Mouse (Mus musculus) MEL (cell line): ENCODE measurements around the gene Utrn.

ENCODE experiments used
- CHD2 ChIP-seq: IDR thresholded peaks from 2 replicates; pipeline ENCODE4 v1.6.1; 2011; ENCODE audit warnings: low read length, improper control_type of control experiment
- CTCF ChIP-seq, 3 experiments: IDR thresholded peaks in 2 of 3; conservative IDR thresholded peaks in 1 of 3; 2 replicates each; pipeline ENCODE4 v1.5.1; 2011 to 2012; ENCODE audit warnings: low read length in 3 of 3, low read depth in 2 of 3, mild to moderate bottlenecking in 2 of 3, improper control_type of control experiment in 1 of 3, inconsistent platforms in 1 of 3, mixed read lengths in 1 of 3, moderate library complexity in 1 of 3; ENCODE audit not compliant: control insufficient read depth in 1 of 3, insufficient read depth in 1 of 3, poor library complexity in 1 of 3, severe bottlenecking in 1 of 3
- ETS1 ChIP-seq: IDR thresholded peaks from 2 replicates; pipeline ENCODE4 v1.6.1; 2012; ENCODE audit warnings: low read depth, mild to moderate bottlenecking, inconsistent platforms, low read length, improper control_type of control experiment, moderate library complexity
- GABPA ChIP-seq: IDR thresholded peaks from 2 replicates; pipeline ENCODE4 v1.6.1; 2012; ENCODE audit warnings: low read depth, mild to moderate bottlenecking, inconsistent platforms, low read length, improper control_type of control experiment, moderate library complexity
- GATA1 ChIP-seq: IDR thresholded peaks from 2 replicates; pipeline ENCODE4 v1.6.1; 2011; ENCODE audit warnings: low read depth, low read length, improper control_type of control experiment
- JUND ChIP-seq: IDR thresholded peaks from 2 replicates; pipeline ENCODE4 v1.6.1; 2011; ENCODE audit warnings: low read depth, mild to moderate bottlenecking, improper control_type of control experiment, low read length
- MEF2A ChIP-seq: IDR thresholded peaks from 2 replicates; pipeline ENCODE4 v1.6.1; 2014; ENCODE audit warnings: low read depth, mild to moderate bottlenecking, inconsistent platforms, low read length, improper control_type of control experiment; ENCODE audit not compliant: poor library complexity, insufficient replicate concordance, severe bottlenecking; ENCODE audit errors: extremely low read depth
- POLR2A ChIP-seq, 2 experiments: IDR thresholded peaks; 2 replicates each; pipeline ENCODE4 v1.6.1; 2011 to 2012; ENCODE audit warnings: low read length in 2 of 2, mild to moderate bottlenecking in 2 of 2, control low read depth in 1 of 2, improper control_type of control experiment in 1 of 2, low read depth in 1 of 2, moderate library complexity in 1 of 2; ENCODE audit not compliant: control insufficient read depth in 1 of 2, insufficient read depth in 1 of 2, poor library complexity in 1 of 2
- RCOR1 ChIP-seq: IDR thresholded peaks from 2 replicates; pipeline ENCODE4 v1.6.1; 2012; ENCODE audit warnings: low read depth, mild to moderate bottlenecking, inconsistent platforms, low read length, improper control_type of control experiment
- UBTF ChIP-seq: IDR thresholded peaks from 2 replicates; pipeline ENCODE4 v1.6.1; 2012; ENCODE audit warnings: low read depth, mild to moderate bottlenecking, inconsistent platforms, low read length, improper control_type of control experiment, moderate library complexity, borderline replicate concordance; ENCODE audit not compliant: insufficient read depth
- USF1 ChIP-seq: IDR thresholded peaks from 2 replicates; pipeline ENCODE4 v1.6.1; 2014; ENCODE audit warnings: low read depth, mild to moderate bottlenecking, inconsistent platforms, low read length, improper control_type of control experiment, moderate library complexity
- ZKSCAN1 ChIP-seq: IDR thresholded peaks from 2 replicates; pipeline ENCODE4 v1.6.1; 2012; ENCODE audit warnings: low read depth, mild to moderate bottlenecking, inconsistent platforms, low read length, improper control_type of control experiment, moderate library complexity
- ZNF384 ChIP-seq: IDR thresholded peaks from 2 replicates; pipeline ENCODE4 v1.6.1; 2012; ENCODE audit warnings: low read depth, mild to moderate bottlenecking, inconsistent platforms, low read length, improper control_type of control experiment

DNA sequence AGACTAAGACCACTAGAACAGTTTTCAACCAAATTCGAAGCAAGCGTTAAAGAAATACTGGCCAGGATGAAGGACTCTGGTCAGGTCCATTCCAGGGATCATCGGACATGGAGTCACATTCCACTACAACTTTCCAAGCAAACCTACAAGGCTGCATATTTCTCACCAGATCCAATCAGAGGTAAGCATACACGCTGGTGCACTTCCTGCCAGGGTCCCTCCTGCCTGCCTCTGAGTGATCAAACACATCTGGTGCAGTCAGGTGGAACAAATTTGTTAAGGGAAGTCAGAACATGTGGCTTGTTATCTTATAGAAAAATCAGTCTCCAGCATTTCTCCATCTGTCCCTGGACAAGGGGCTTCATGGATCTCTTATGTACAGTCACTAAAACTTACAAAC lies 167.0 kb downstream of the Utrn start:
- TF ChIP-seq POLR2A (IDR thresholded peaks at IDR 0.05; ENCODE audit: control insufficient read depth in 1 of 2, insufficient read depth in 1 of 2, low read depth in 1 of 2, low read length in 2 of 2, poor library complexity in 1 of 2) (no peak), ETS1 (no peak), CTCF (IDR thresholded peaks at IDR 0.05 in 2 of 3, conservative IDR thresholded peaks at IDR 0.05 in 1 of 3; ENCODE audit: control insufficient read depth in 1 of 3, insufficient read depth in 1 of 3, low read depth in 2 of 3, low read length in 3 of 3, poor library complexity in 1 of 3, severe bottlenecking in 1 of 3) (no peak), ZNF384 (no peak), RCOR1 (no peak), ZKSCAN1 (no peak), USF1 (no peak), MEF2A (no peak), UBTF (no peak), GATA1 (no peak), JUND (no peak), GABPA (no peak), CHD2 (no peak)
